Mouse (Mus musculus) kidney, embryonic 14.5 days (tissue): ENCODE measurements around the gene Mitf. TPM values are rescaled to one million over a fixed set of nuclear protein-coding genes. Genes with fewer than 3 reads are reported as not detected.

Experiments used
- ATAC-seq: fragments of 200-750 bp; cut with Nextera tagmentation; 2 replicates; pipeline ENCODE4 v1.8.0; 2017; ENCODE audit warnings: moderate number of reproducible peaks, mild to moderate bottlenecking, moderate TSS enrichment, moderate library complexity; ENCODE audit not compliant: low FRiP score, low TSS enrichment
- H3K27ac ChIP-seq: fragments of 300-500 bp; sonication (generic); 2 replicates; pipeline ENCODE4 v1.5.1; 2014; ENCODE audit warnings: low read depth, mild to moderate bottlenecking, low read length, moderate library complexity, mixed read lengths
- H3K27me3 ChIP-seq: fragments of 300-500 bp; sonication (generic); 2 replicates; pipeline ENCODE4 v1.6.1; 2014; ENCODE audit warnings: mild to moderate bottlenecking, low read length; ENCODE audit not compliant: control insufficient read depth, insufficient read depth
- H3K36me3 ChIP-seq: fragments of 300-500 bp; sonication (generic); 2 replicates; pipeline ENCODE4 v1.6.1; 2014; ENCODE audit warnings: low read length, mixed read lengths; ENCODE audit not compliant: control insufficient read depth, insufficient read depth
- H3K4me1 ChIP-seq: fragments of 300-500 bp; sonication (generic); 2 replicates; pipeline ENCODE4 v1.6.1; 2014; ENCODE audit warnings: low read length, mixed read lengths; ENCODE audit not compliant: control insufficient read depth, insufficient read depth
- H3K4me2 ChIP-seq: fragments of 300-500 bp; sonication (generic); replicated peaks from 2 replicates; pipeline ENCODE4 v1.6.1; 2014; ENCODE audit warnings: low read depth, mild to moderate bottlenecking, low read length
- H3K4me3 ChIP-seq: fragments of 300-500 bp; sonication (generic); 2 replicates; pipeline ENCODE4 v1.5.1; 2014; ENCODE audit warnings: mild to moderate bottlenecking, low read length
- H3K9ac ChIP-seq: fragments of 300-500 bp; sonication (generic); 2 replicates; pipeline ENCODE4 v1.6.1; 2014; ENCODE audit warnings: low read depth, mild to moderate bottlenecking, low read length, moderate library complexity
- H3K9me3 ChIP-seq: fragments of 300-500 bp; sonication (generic); 2 replicates; pipeline ENCODE4 v1.6.1; 2016; ENCODE audit warnings: low read length; ENCODE audit not compliant: control insufficient read depth
- WGBS: fragments of 180-500 bp; shearing (Covaris S2); extraction: QIAGEN DNeasy Blood & Tissue Kit; methylation state at CpG from one replicate; pipeline ENCODE4 v1.1.7; 2014; 5-methylcytosine and 5-hydroxymethylcytosine counted together
- polyA plus RNA-seq: library from polyadenylated mRNA; unstranded; fragments of >200 nt; fragmentation: Nextera tagmentation; extraction: Ambion mirVana; gene quantifications from 2 replicates; pipeline ENCODE4 v1.2.1, GENCODE M21; 2014

The Mitf gene
- polyA plus RNA-seq, 1 experiment from 2014 or later: 3.6 TPM

DNA sequence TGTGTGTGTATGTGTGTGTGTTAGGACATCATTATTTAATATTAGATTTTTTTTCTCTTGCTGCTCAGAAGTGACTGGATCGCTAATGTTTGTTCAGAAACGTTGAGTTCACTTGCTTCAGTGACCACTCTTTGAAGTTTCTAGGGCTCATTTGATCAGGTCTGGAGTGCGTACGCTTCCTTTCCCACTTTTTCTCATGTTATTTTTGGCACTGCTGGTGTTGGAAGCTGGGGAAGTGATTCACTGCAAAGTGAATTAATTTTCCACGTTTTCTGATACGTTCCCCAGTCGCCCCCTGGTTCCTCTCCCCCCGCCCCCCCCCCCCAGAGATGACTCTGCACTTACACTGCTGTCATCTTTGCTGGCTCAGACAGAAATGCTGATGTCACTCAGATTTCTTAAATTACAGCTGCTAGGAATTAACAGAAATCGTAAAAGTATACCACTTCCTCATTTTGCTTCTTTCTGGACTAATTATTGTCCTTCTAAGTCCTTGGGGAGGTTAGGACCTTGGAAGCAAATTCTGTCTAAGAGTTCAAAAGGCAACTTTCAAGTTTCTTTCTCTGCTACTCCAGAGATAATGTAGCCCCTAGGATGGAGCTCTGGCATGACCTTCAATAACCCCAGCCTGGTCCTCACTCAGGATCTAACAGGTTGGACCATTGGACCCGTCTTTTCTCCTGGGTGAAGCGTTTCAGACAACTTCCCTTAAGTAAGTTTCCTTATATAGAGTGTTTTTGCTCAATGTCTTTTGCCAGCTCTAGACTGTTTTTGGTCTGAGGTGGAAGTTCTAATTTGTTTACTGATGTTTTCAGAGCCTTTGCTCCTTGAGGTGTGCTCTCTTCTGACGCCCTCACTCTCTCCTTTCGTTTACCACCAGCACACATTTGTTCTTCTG, 22.2 kb downstream of the Mitf start:
- Histone ChIP-seq H3K9ac (no peak overlapping the region), H3K4me1 (0 out of 2 replicates have a peak, but pooled peaks cover 6% of the 10 kb centered on the region), H3K36me3 (no peaks in the 10 kb centered on the region), H3K4me2 (no peak overlapping the region; the same call in 1 of the 2 replicates), H3K27ac (no peak overlapping the region), H3K27me3 (no peaks in the 10 kb centered on the region), H3K4me3 (no peak overlapping the region), H3K9me3 (no peaks in the 10 kb centered on the region)
- 34% methylated on average over 13 of the region's 13 CpGs for WGBS
- no peak for ATAC-seq

DNA sequence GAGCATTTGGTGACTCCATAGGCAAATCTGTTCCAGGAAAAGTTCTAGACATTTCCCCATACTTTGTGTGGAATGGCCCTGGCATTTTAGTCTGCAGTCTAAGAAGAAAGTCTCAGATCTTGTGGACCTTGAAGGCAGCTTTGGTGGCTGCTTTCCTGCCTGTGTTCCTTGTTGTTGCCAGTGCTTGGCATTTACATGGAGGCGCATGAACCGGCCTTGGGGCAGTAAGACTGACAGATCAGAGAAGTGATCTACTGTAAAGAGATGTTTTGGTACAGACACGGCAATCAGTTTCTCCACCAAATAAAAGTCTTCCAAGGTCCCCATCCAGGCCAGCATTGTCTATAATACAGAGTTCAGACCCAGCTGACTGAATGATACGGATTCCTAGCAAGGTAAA, 25.6 kb downstream of the Mitf start:
- H3K9ac ChIP-seq: no peak overlapping the region
- H3K4me2 ChIP-seq: no peak overlapping the region
- no peak overlapping the region for H3K27ac ChIP-seq
- H3K36me3 ChIP-seq: no peaks in the 10 kb centered on the region
- no peaks in the 10 kb centered on the region for H3K9me3 ChIP-seq
- 90% methylated on average over 4 of the region's 4 CpGs for WGBS
- 0 out of 2 replicates have a peak, but pooled peaks cover 6% of the 10 kb centered on the region for H3K4me1 ChIP-seq
- ATAC-seq: no peak
- H3K4me3 ChIP-seq: no peak overlapping the region
- H3K27me3 ChIP-seq: no peaks in the 10 kb centered on the region

GRCm38 (mm10) chr6:97836176-97836575, 29.3 kb downstream of the Mitf start:
- Histone ChIP-seq H3K9ac (no peak overlapping the region), H3K27ac (no peak overlapping the region), H3K36me3 (no peaks in the 10 kb centered on the region), H3K27me3 (no peaks in the 10 kb centered on the region), H3K4me2 (no peak overlapping the region), H3K4me3 (no peak overlapping the region), H3K9me3 (no peaks in the 10 kb centered on the region), H3K4me1 (no peaks in the 10 kb centered on the region)
- no peak for ATAC-seq
- 71% methylated on average over 7 of the region's 7 CpGs for WGBS

GRCm38 (mm10) chr6:97837711-97838110, 30.9 kb downstream of the Mitf start:
- H3K4me2 ChIP-seq: no peak overlapping the region
- no peak overlapping the region for H3K9ac ChIP-seq
- no peaks in the 10 kb centered on the region for H3K36me3 ChIP-seq
- no peak for ATAC-seq
- H3K4me3 ChIP-seq: no peak overlapping the region
- no peaks in the 10 kb centered on the region for H3K27me3 ChIP-seq
- H3K9me3 ChIP-seq: no peaks in the 10 kb centered on the region
- H3K4me1 ChIP-seq: no peaks in the 10 kb centered on the region
- H3K27ac ChIP-seq: no peak overlapping the region

- Histone ChIP-seq H3K9ac (no peak overlapping the region), H3K27me3 (no peaks in the 10 kb centered on the region), H3K27ac (no peak overlapping the region), H3K9me3 (no peaks in the 10 kb centered on the region), H3K4me1 (no peaks in the 10 kb centered on the region), H3K4me3 (no peak overlapping the region), H3K4me2 (no peak overlapping the region), H3K36me3 (no peaks in the 10 kb centered on the region)
- ATAC-seq: no peak
These were observed 32.7 kb downstream of the Mitf start for GRCm38 (mm10) chr6:97839568-97839967.

DNA sequence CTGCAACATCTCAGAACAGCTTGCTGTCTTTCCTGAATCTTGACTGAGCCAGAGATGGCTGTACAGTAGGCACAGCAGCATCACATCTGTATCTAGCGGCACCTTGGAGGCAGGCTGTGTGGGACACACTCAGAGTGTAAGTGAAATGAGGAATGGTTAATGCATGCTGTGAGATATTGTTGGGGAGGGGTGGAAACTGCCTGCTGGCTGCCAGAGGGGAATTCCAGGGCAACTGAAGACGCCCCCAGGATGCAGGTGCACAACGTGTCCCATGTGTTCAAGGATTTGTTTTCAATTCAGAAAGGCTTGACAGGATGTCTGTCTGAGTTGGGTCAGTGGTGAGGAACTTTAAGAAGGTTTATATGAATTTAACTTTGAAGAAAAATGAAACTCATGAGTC, 37.3 kb downstream of the Mitf start:
- Histone ChIP-seq H3K36me3 (no peaks in the 10 kb centered on the region), H3K27me3 (no peaks in the 10 kb centered on the region), H3K4me1 (no peaks in the 10 kb centered on the region), H3K27ac (no peak overlapping the region), H3K9me3 (no peaks in the 10 kb centered on the region), H3K4me2 (no peak overlapping the region), H3K9ac (no peak overlapping the region), H3K4me3 (no peak overlapping the region)
- WGBS: 68% methylated on average over 3 of the region's 3 CpGs
- ATAC-seq: no peak

GRCm38 (mm10) chr6:97848191-97848857, 41.5 kb downstream of the Mitf start:
- ATAC-seq: no peak

DNA sequence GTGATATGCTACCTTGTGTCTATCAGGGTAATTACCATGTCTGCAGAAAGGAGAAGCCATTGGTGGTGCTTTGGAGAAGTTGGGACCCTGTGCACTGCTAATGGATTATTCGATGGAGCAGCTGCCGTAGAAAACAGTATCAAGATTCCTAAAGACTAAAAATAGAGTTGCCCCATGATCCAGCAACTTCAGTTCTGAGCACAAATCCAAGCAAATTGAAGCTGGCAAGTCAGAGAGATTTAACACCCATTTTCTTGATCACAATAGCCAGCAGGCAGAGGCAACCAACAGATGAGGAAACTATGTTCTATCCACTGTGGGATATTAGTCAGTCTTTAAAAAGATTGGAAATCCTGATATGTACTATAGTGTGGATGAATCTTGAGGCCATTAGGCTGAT, 47.4 kb downstream of the Mitf start:
- H3K4me3 ChIP-seq: no peak overlapping the region
- whole genome bisulfite sequencing: 87% methylated on average over 2 of the region's 2 CpGs
- H3K9me3 ChIP-seq: no peaks in the 10 kb centered on the region
- no peak overlapping the region for H3K4me2 ChIP-seq
- no peaks in the 10 kb centered on the region for H3K36me3 ChIP-seq
- no peaks in the 10 kb centered on the region for H3K27me3 ChIP-seq
- H3K4me1 ChIP-seq: no peaks in the 10 kb centered on the region
- no peak overlapping the region for H3K27ac ChIP-seq
- H3K9ac ChIP-seq: no peak overlapping the region
- no peak for ATAC-seq

More at GRCm38 (mm10) chr6:97848191-97848857, 41.5 kb downstream of the Mitf start:
- no peak overlapping the region for H3K27ac ChIP-seq
- no peak overlapping the region for H3K4me2 ChIP-seq
- H3K4me3 ChIP-seq: no peak overlapping the region
- no peaks in the 10 kb centered on the region for H3K27me3 ChIP-seq
- no peaks in the 10 kb centered on the region for H3K9me3 ChIP-seq
- 62% methylated on average over 9 of the region's 9 CpGs for WGBS
- H3K4me1 ChIP-seq: no peaks in the 10 kb centered on the region
- no peak overlapping the region for H3K9ac ChIP-seq
- H3K36me3 ChIP-seq: no peaks in the 10 kb centered on the region
